Mouse (Mus musculus) ovary, postnatal 36 days (tissue): ENCODE data around the gene St3gal5.
A peak's percentile ranks its signal among the peaks of the same experiment; 100 is the strongest.

Source experiments
- DNase-seq: peaks from one replicate; pipeline ENCODE4 v3.0.0; 2022; ENCODE audit warnings: low spot score, mixed read lengths

Gene St3gal5

DNA sequence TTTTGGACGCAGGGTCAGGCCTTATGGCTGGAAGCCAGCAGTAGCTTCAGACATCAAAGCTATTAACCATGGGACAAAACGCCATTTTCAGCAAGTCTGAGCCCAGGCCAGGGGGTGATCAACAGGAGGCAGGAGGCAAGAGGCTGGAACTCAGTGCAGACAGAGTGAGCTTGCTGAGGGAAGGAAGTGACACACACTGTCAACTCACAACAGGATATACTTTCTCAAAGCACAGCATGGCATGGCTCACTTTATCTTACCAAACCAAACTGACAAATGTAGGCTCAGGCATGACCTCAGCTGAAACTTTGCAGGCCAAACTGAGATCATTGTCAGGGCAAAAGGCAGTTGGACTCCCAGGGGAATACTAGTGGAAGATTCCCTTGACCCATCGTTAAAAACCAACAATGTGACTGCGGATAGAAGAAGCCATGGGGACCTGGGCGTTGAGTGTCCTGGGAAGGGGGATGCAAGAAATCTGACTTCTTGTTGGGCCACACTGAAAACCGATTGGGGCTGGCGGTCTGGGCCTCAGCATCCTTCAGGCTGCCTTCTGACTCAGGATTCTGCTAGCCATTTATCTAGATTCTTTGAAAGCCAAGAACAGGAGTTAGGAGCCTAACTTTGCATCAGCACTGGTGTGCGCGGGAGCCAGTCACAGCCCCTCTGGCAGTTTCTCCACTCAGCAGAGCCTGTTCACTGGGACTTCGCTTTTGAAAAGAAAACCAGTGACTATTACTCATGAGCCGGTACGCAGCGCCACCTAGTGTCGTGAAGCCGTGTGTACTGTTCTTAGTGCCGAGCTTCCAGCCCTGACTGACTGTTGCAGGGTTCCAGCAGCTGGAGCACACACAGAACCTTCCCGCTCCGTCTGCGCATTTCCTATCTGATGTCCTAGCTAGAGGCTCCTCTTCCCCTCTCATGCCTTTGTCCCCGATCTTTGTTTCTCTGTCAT, 67.2 kb downstream of the St3gal5 start:
- peak; percentile 84 for DNase-seq

DNA sequence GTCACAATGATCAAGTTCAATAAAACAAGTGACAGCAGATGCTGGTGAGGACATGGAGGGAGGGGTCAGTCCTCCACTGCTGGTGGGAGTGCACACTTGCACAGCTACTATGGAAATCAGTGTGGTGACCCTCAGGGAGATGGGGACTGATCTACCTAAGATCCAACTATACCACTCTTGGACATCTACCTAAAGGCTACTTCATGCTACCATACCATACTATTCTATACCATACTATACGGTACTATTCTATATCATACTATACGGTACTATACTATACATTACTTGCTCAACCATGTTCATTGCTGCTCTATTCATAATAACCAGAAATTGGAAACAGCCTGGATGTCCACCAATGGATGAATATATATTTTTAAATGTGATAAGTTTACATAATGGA, 68.5 kb downstream of the St3gal5 start:
- DNase-seq, result no peak

DNA sequence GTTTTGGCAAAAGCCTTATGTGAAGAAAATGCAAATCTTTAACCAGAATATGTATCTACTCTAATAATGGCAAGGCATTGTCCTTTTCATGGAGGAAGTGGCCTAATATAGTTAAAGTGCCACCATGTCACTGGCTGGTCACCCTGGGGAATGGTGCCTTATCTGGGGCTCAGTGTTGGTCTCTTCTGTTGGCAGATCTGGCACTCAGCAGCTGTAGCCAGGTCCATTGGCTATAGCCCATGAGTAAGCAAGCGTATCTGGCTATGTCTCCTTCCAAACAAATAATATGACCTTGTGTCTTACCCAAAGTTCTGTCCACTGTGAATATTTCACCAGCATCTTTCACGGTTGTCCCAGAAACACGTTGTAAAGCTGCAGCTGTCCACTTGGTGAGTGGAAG, 74.0 kb downstream of the St3gal5 start:
- no peak for DNase-seq

- no peak for DNase-seq
Measured at GRCm38 (mm10) chr6:72173350-72173749, 76.0 kb downstream of the St3gal5 start.

DNA sequence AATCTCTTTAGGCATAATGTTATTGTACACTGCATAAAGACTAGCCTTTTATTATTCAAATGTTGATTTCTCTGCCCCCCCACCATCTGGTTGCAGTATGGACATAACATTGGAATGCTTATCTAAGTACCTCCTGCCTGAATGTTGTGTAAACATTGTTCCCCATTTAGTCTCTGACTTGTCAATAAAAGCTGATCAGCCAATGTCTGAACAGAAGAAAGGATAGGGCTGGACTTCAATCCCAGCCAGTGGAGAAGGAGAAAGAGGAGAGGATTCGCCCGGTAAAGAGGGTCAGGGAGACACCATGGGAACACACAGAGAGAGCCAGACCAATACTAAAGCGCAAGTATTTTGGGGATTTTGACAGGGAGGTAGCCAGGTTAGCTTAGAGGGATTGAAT, 78.0 kb downstream of the St3gal5 start:
- DNase-seq, result no peak

DNA sequence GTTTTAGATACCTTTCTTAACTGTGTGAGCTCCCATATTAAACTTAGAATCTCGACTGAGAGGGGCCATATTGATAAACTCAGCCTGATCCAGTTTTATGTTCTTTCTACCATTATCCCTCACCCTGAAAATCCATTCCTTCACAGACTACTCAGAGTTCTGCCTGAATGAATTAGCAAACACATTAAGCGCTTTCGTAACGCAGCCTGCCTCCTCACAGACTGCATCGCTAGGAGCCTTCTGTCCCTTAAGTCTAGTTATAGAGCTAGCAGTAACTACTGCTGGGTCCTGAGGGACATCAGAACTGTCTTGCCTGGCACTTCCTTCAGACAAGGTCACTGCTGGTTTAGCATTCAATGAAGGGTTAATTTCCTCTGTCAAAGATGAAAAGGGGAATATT, 78.6 kb downstream of the St3gal5 start:
- DNase-seq, result no peak

- no peak for DNase-seq
Measured at GRCm38 (mm10) chr6:72177417-72177816, 80.0 kb downstream of the St3gal5 start.

- DNase-seq, result no peak
Measured at GRCm38 (mm10) chr6:72179006-72179405, 81.6 kb downstream of the St3gal5 start.

- no peak for DNase-seq
Measured at GRCm38 (mm10) chr6:72179562-72180502, 82.4 kb downstream of the St3gal5 start.

DNA sequence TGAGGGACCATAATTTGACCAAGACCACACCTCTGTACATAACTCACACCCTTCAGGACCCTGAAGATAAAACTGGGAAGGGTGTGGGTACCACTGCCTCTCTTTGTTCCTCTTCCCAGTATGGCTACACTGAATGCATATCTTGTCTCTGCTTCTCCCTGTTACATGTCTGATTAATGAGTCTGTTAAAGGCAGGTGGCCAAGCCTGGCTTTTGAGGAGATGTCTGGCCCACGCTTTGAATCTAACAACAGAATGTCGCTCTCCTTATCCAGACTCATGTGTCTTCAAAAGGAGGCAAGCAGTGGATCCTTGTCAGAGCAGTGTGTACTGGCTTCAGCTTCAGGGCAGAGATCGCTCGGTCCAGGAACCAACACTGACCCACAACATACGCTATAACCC, 87.2 kb downstream of the St3gal5 start:
- DNase-seq, result no peak

DNA sequence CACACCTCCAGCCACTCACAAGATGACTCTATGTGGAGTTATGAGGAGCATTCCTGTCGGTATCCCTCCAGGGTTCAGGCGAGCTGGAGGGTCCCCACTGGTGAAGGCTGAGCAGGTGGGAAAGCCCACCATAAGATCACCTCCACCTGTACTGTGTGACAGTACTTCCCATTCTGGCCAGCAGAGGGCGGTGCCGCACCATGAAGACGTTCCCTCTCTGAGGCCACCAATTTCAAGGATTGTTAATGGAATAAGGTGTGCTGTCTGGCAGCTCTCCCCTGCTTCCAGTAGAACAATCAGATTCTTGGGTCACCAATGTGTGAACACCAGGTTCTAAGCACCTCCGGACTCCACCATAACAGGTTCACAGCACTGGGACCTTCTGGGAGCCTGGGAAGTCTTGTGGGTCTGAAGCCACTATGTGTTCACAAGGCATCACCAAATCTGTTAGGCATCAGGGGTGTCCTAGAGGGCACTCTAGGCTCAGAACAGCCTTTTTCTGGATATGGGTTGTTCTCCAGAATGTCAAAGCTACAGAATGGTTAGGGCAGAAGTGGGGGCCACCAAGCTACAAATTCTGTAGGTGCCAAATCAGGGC, 88.6 kb downstream of the St3gal5 start:
- DNase-seq, result peak; percentile 76

GRCm38 (mm10) chr6:72186809-72187208, 89.4 kb downstream of the St3gal5 start:
- DNase-seq, result no peak

GRCm38 (mm10) chr6:72189061-72189863, 91.9 kb downstream of the St3gal5 start:
- DNase-seq, result peak; percentile 46

DNA sequence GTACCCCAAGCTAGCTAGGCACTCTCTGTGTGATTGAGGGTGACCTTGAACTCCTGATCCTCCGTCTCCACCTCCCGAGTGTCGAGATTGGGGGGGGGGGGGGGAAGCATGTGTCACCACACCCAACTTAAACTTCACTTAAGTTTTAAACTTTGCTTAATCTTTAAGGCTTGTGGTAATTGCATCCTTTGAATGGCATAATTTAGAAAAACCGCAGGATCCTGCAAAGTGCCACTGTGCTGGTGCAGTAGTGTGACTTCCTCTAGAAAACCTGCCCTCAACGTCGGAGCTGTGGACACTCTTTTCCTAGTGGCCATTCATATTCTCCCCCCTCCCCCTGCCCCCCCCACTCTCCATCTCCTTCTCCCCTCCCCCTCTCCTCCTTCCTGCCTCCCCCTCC, 92.7 kb downstream of the St3gal5 start:
- no peak for DNase-seq

DNA sequence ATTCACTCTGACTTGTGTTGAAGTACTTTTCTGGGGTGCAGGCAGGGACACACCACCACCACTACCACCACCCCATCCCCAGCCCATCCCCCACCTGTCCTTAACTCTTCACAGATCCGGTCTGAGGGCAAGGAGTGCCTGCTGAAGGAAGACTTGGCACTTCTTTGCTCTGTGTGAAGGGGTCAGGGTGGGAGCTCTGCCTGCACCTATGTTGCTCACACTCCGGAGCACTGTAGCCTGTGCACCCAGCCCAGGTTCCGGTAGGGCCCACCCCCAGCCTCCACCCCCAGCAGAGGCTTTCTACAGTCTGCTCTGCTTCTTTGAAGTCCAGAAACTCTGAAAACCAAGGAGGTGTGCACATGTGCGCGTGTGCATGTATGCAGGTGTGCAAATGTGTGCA, 93.2 kb downstream of the St3gal5 start:
- DNase-seq, result no peak

DNA sequence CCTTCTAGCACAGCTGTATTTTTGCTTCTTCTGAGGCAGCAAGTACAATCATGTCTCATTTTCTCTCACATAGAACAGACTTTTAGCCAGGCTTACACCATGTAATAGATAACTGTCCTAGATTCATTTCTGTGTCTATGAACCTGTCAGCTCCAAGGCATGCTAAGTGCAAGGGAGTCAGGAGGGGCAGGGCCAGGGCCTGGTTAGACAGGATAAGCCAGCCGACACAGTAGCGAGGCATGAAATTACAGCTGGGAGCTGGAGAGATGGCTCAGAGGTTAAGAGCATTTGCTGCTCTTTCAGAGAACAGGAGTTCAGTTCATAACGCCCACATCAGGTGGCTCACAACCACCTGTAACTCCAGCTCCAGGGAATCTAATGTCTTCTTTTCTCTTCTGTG, 99.3 kb downstream of the St3gal5 start:
- no peak for DNase-seq

GRCm38 (mm10) chr6:72197515-72197914, 100.1 kb downstream of the St3gal5 start:
- no peak for DNase-seq

GRCm38 (mm10) chr6:72200595-72201256, 103.3 kb downstream of the St3gal5 start:
- no peak for DNase-seq

DNA sequence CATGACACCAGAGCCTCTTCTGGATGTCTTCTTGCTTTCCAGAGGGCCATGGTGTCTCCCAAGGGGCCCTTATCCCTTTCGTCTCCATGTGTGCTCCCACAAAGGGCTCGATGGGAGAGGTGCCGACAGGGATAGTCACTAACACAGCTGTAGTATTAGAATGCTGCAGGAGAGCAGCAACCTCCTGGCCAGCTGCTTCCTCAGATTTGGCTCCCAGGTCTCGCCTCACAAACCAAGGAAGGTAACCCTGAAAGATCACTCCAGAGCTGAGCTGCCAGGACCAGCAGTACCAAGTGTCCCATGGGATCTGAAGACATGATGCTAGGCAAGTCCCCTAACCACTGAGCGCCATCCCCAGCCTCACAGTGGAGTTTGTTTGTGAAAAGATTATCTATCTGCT, 105.3 kb downstream of the St3gal5 start:
- DNase-seq, result no peak

DNA sequence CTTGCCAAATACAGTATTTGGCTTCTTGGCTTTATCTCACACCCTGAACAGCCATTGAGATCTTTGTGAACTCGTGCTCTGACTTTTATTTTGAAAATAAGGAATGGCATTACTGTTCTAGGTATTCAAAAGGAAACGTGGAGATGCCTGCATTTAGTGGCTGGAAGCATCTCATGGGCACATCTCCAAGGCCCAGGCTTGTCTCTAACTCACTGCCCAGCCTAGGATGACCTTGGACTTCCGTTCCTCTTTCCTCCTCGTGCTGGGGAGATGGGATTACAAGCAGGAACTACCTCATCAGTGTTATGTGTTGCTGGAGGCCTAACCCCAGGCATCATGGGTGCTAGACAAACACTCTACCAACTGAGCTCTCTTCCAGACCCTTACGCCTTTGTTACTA, 105.9 kb downstream of the St3gal5 start:
- DNase-seq, result no peak
